Comparison of ENCODE assay signal across 13 mouse cellular contexts in the genomic region with DNA sequence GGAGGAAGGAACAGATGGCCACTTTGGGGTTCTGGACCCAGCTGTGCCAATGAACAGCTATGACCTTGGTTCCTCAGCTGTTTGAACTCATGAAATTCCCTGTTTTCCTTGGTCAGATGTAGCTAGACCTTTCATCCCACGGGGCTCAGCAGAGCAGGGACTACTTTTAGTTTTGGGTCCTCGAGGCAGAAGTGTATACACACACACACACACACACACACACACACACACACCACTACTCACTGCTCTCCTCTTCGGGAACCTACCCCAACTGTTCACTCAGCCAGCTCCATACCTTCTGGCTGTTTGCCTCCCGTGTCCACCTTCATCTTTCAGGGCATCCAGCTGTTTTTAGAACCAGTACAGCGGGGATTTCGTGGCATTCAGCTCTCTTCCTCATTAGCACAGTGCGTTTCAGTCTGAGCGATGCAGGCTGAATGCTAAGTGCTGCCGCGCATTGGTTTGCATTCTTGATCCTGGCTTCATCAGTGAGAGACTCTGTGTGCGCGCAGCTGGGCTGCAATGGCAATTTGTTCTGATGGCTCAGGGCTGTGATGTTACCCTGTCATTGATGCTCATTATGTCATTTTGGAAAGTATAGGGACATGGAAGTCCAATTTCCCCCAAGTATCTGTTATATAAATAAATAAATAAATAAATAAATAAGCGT.
DNase-seq lines count a peak whose midpoint lies in the region; ATAC-seq lines count a peak whose summit lies in the region.
"Had no signal": no experiment of that assay in that cellular context is flagged by ENCODE, and none has a peak within 500 bp of the region (broad histone marks: within the 10 kb centered on the region; RNA-seq: fewer than 3 reads in every experiment).

No protein-coding gene starts in this region.

- WGBS in hindbrain, embryonic 15.5 days = 35% methylated on average over 13 of the region's 13 CpGs

- H3K36me3 ChIP-seq in hindbrain, embryonic 15.5 days = no peaks in the 10 kb centered on the region
- H3K36me3 ChIP-seq: limb, embryonic 12.5 days; stomach, embryonic 15.5 days had no signal

- no peaks in the 10 kb centered on the region for H3K9me3 ChIP-seq in hindbrain, embryonic 15.5 days
- H3K9me3 ChIP-seq: limb, embryonic 12.5 days; stomach, embryonic 15.5 days had no signal

- H3K4me1 ChIP-seq in hindbrain, embryonic 15.5 days (replicated peaks) = peaks cover 25% of the 10 kb centered on the region
- H3K4me1 ChIP-seq: limb, embryonic 12.5 days; stomach, embryonic 15.5 days had no signal

- intact Hi-C loops in left cerebral cortex, postnatal 36 days (cut with DNase I) = no loop called here

- peak overlapping the region; percentile 55; the same call in 1 of the 2 replicates for H3K27ac ChIP-seq in hindbrain, embryonic 15.5 days (replicated peaks)
- H3K27ac ChIP-seq: limb, embryonic 12.5 days; stomach, embryonic 15.5 days had no signal

- H3K27me3 ChIP-seq in hindbrain, embryonic 15.5 days = 0 out of 2 replicates have a peak, but pooled peaks cover under 1% of the 10 kb centered on the region
- H3K27me3 ChIP-seq: limb, embryonic 12.5 days; stomach, embryonic 15.5 days had no signal

- no peak overlapping the region for H3K4me3 ChIP-seq in hindbrain, embryonic 15.5 days
- H3K4me3 ChIP-seq: limb, embryonic 12.5 days; stomach, embryonic 15.5 days had no signal

- peak; percentile 29 for DNase-seq in embryo, embryonic 11 days
- no peak for DNase-seq in embryo, embryonic 10 days (ENCODE audit: low spot score)
- peak; percentile 25 to 30 for DNase-seq in left cerebral cortex, postnatal 36 days (ENCODE audit: low spot score in 2 of 2)
- DNase-seq in right cerebral cortex, postnatal 25 days = peak; percentile 34
- DNase-seq in cerebellum, adult 8-10 months = no peak
- DNase-seq in adipocyte (ENCODE audit: low spot score) = no peak
- no peak for DNase-seq in cerebellum, postnatal 36 days
- DNase-seq: gastrocnemius, postnatal 25 days; lung, postnatal 4 days had no signal

- no peak overlapping the region for H3K9ac ChIP-seq in hindbrain, embryonic 15.5 days
- H3K9ac ChIP-seq: limb, embryonic 12.5 days; stomach, embryonic 15.5 days had no signal

- ATAC-seq in hindbrain, embryonic 15.5 days (ENCODE audit: low FRiP score, low read depth) = peak; percentile 74
- ATAC-seq: inflammation-experienced regulatory T-cells, adult 6 months had no signal

- H3K4me2 ChIP-seq in hindbrain, embryonic 15.5 days = peak overlapping the region; percentile 28; the same call in 1 of the 2 replicates
- H3K4me2 ChIP-seq: limb, embryonic 12.5 days; stomach, embryonic 15.5 days had no signal

Comparison
In these comparisons a context has a peak if more than half of its experiments do, and no peak if none do; other contexts are left out.
1. DNase-seq: peak in embryo, embryonic 11 days (single experiment), left cerebral cortex, postnatal 36 days (2 of 2) and right cerebral cortex, postnatal 25 days (single experiment); none in embryo, embryonic 10 days (single experiment), cerebellum, adult 8-10 months (single experiment), adipocyte (single experiment) and cerebellum, postnatal 36 days (0 of 2).